Comparison of ENCODE assay signal across 8 mouse cellular contexts in the genomic region with DNA sequence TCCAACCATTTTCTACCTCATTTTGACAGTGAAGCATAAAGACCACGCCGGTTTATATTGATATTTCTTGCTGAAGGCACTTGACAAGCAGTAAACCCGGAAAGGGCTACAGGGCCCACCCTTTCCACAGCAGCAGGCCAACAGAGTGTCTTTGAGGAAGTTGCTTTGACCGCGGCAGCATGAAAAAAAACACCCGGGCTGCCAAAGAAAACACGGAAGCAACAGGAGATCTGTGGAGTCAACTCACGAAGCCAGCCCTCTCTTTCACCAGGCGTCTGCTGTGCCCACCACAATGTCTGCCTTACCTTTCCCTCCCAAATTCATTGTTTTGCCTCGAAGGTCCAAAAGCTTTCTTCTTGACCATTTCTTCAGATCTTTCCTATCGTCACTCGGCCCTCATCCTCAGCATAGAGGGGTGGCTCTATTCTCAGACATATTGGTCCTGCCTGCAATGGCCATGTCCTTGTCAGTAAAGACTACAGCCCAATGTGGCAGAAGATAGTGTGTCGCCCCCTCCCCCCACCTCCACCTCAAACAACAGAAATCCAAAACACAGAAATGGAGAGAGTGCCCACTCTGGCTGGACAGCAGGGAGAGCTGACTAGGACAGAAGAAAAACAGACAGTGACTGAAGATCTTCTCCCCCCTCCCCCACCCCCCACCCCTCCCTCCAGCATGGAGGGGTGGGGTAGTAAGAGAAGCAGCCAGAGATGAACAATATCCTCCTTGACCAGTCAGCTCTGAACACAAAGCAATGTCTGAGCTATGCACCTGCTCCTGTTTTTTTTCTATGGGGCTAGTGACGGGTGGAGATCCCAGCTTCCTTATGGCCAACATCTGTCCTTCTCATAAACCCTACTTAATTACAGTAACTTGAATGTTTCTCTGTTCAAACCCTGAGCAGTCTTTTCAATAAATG.
A peak's percentile ranks its signal among the peaks of the same experiment; 100 is the strongest.
DNase-seq lines count a peak whose midpoint lies in the region; ATAC-seq and TF ChIP-seq lines count a peak whose summit lies in the region.

No protein-coding gene starts in this region.

- POLR2A ChIA-PET in Patski (lab: Charles Lee) = interaction anchor here (0.7 to 1.6 kb wide), 3 partner anchors 236 to 600 kb away, joined by 4 to 5 read pairs (median 4); a partner anchor contains a TSS

- WGBS in forebrain, embryonic 15.5 days = 72% methylated on average over 14 of the region's 14 CpGs
- WGBS in hindbrain, embryonic 11.5 days = 54% methylated on average over 14 of the region's 14 CpGs
- WGBS in limb, embryonic 14.5 days = 71% methylated on average over 14 of the region's 14 CpGs
- WGBS in midbrain, embryonic 12.5 days = 74% methylated on average over 14 of the region's 14 CpGs

- TF ChIP-seq CTCF in Patski (IDR thresholded peaks at IDR 0.05) = no peak

- CTCF ChIA-PET in Patski (lab: Charles Lee) = interaction anchor here (0.8 to 1.3 kb wide), 7 partner anchors 14 to 257 kb away, joined by 3 to 5 read pairs (median 3); no protein-coding TSS in a partner anchor

- no peaks in the 10 kb centered on the region for H3K27me3 ChIP-seq in Patski
- no peaks in the 10 kb centered on the region for H3K27me3 ChIP-seq in forebrain, embryonic 15.5 days
- no peaks in the 10 kb centered on the region for H3K27me3 ChIP-seq in hindbrain, embryonic 11.5 days (ENCODE audit: control insufficient read depth, insufficient read depth, low read length)
- H3K27me3 ChIP-seq in limb, embryonic 14.5 days (ENCODE audit: control insufficient read depth, insufficient read depth, low read length) = no peaks in the 10 kb centered on the region
- H3K27me3 ChIP-seq in midbrain, embryonic 12.5 days = no peaks in the 10 kb centered on the region

- H3K4me1 ChIP-seq in forebrain, embryonic 15.5 days = no peaks in the 10 kb centered on the region
- H3K4me1 ChIP-seq in hindbrain, embryonic 11.5 days (replicated peaks; ENCODE audit: control insufficient read depth, insufficient read depth, low read length) = no peaks in the 10 kb centered on the region
- H3K4me1 ChIP-seq in limb, embryonic 14.5 days (ENCODE audit: control insufficient read depth, insufficient read depth, low read length) = 0 out of 2 replicates have a peak, but pooled peaks cover 2% of the 10 kb centered on the region
- peaks cover 8% of the 10 kb centered on the region; the same call in 1 of the 2 replicates for H3K4me1 ChIP-seq in midbrain, embryonic 12.5 days

- H3K4me3 ChIP-seq in forebrain, embryonic 15.5 days = no peak overlapping the region
- H3K4me3 ChIP-seq in hindbrain, embryonic 11.5 days (ENCODE audit: low read depth, low read length) = no peak overlapping the region
- H3K4me3 ChIP-seq in limb, embryonic 14.5 days (replicated peaks; ENCODE audit: low read length) = no peak overlapping the region
- no peak overlapping the region for H3K4me3 ChIP-seq in midbrain, embryonic 12.5 days

- H3K27ac ChIP-seq in forebrain, embryonic 15.5 days (replicated peaks) = no peak overlapping the region
- H3K27ac ChIP-seq in hindbrain, embryonic 11.5 days (ENCODE audit: low read depth, low read length) = no peak overlapping the region; the same call in 1 of the 2 replicates
- no peak overlapping the region for H3K27ac ChIP-seq in limb, embryonic 14.5 days (replicated peaks; ENCODE audit: low read depth, low read length)
- no peak overlapping the region; the same call in 1 of the 2 replicates for H3K27ac ChIP-seq in midbrain, embryonic 12.5 days (replicated peaks)

- peak; percentile 52 for ATAC-seq in CD4-positive, CD25-positive, alpha-beta regulatory T cell, adult 4 months
- ATAC-seq in Patski = peak; percentile 6
- peak; percentile 69 for ATAC-seq in forebrain, embryonic 15.5 days (replicated peaks)
- peak; percentile 68 for ATAC-seq in hindbrain, embryonic 11.5 days (ENCODE audit: low FRiP score)
- peak; percentile 30; the same call in 1 of the 2 replicates for ATAC-seq in limb, embryonic 14.5 days (ENCODE audit: low FRiP score, low read depth)
- peak; percentile 71 for ATAC-seq in midbrain, embryonic 12.5 days (ENCODE audit: low FRiP score, low read depth)

- H3K9ac ChIP-seq in forebrain, embryonic 15.5 days (replicated peaks) = no peak overlapping the region
- no peak overlapping the region for H3K9ac ChIP-seq in hindbrain, embryonic 11.5 days (ENCODE audit: low read depth, low read length)
- H3K9ac ChIP-seq in limb, embryonic 14.5 days (ENCODE audit: low read depth, low read length, severe bottlenecking) = no peak overlapping the region
- H3K9ac ChIP-seq in midbrain, embryonic 12.5 days (replicated peaks) = no peak overlapping the region

- no peaks in the 10 kb centered on the region for H3K9me3 ChIP-seq in forebrain, embryonic 15.5 days
- no peaks in the 10 kb centered on the region for H3K9me3 ChIP-seq in hindbrain, embryonic 11.5 days (ENCODE audit: control insufficient read depth, low read length)
- H3K9me3 ChIP-seq in limb, embryonic 14.5 days (ENCODE audit: control insufficient read depth, low read length) = no peaks in the 10 kb centered on the region
- H3K9me3 ChIP-seq in midbrain, embryonic 12.5 days = no peaks in the 10 kb centered on the region

- DNase-seq in Patski (ENCODE audit: low read depth, low spot score) = no peak
- DNase-seq in hindbrain, embryonic 11.5 days (ENCODE audit: low spot score) = peak; percentile 38
- peak; percentile 20 for DNase-seq in limb, embryonic 14.5 days (ENCODE audit: low spot score)
- DNase-seq in spleen, postnatal 36 days (ENCODE audit: low spot score in 2 of 2) = peak; percentile 83
- no peak for DNase-seq in right cerebral cortex, postnatal 4 days

- in situ Hi-C loops in Patski (cut with MboI; ENCODE audit: low pct_unique_long_range_greater_than_20kb) = loop anchor here (5.0 to 10.0 kb wide), 5 partner anchors 71 to 526 kb away; a partner anchor contains a TSS

- H3K4me2 ChIP-seq in forebrain, embryonic 15.5 days (replicated peaks) = no peak overlapping the region
- no peak overlapping the region for H3K4me2 ChIP-seq in hindbrain, embryonic 11.5 days (replicated peaks; ENCODE audit: low read depth, low read length)
- H3K4me2 ChIP-seq in limb, embryonic 14.5 days (replicated peaks; ENCODE audit: low read depth, low read length, severe bottlenecking) = no peak overlapping the region
- no peak overlapping the region for H3K4me2 ChIP-seq in midbrain, embryonic 12.5 days (replicated peaks)

- TF ChIP-seq POLR2A in limb, embryonic 14.5 days (IDR thresholded peaks at IDR 0.05; ENCODE audit: borderline replicate concordance, extremely low read depth, insufficient read depth, insufficient read length) = no peak

- H3K36me3 ChIP-seq in forebrain, embryonic 15.5 days = no peaks in the 10 kb centered on the region
- no peaks in the 10 kb centered on the region for H3K36me3 ChIP-seq in hindbrain, embryonic 11.5 days (ENCODE audit: control insufficient read depth, insufficient read depth, low read length)
- H3K36me3 ChIP-seq in limb, embryonic 14.5 days (ENCODE audit: control insufficient read depth, insufficient read depth, low read length) = no peaks in the 10 kb centered on the region
- no peaks in the 10 kb centered on the region for H3K36me3 ChIP-seq in midbrain, embryonic 12.5 days

Comparison
In these comparisons a context has a peak if more than half of its experiments do, and no peak if none do; other contexts are left out.
1. ATAC-seq: peak in every context shown above with its lines; median percentile 71 in midbrain, embryonic 12.5 days; 69 in forebrain, embryonic 15.5 days; 68 in hindbrain, embryonic 11.5 days; 52 in CD4-positive, CD25-positive, alpha-beta regulatory T cell, adult 4 months; 30 in limb, embryonic 14.5 days; 6 in Patski.
2. DNase-seq: peak in hindbrain, embryonic 11.5 days (single experiment), limb, embryonic 14.5 days (single experiment) and spleen, postnatal 36 days (2 of 2); none in Patski (single experiment) and right cerebral cortex, postnatal 4 days (single experiment).